16 mouse cellular contexts compared by ENCODE assay signal in genomic region chr13:47471543-47472213, GRCm38 (mm10).
DNase-seq lines count a peak whose midpoint lies in the region; ATAC-seq lines count a peak whose summit lies in the region.
"Had no signal": no experiment of that assay in that cellular context is flagged by ENCODE, and none has a peak within 500 bp of the region (broad histone marks: within the 10 kb centered on the region; RNA-seq: fewer than 3 reads in every experiment).

No protein-coding gene starts in this region.

- no peak for ATAC-seq in megakaryocyte, adult 5-6 weeks (ENCODE audit: poor library complexity, severe bottlenecking)
- ATAC-seq in limb, embryonic 11.5 days (ENCODE audit: insufficient number of reproducible peaks, low FRiP score, low TSS enrichment, low read depth) = no peak
- no peak for ATAC-seq in liver, embryonic 12.5 days

- peaks cover 24% of the 10 kb centered on the region for H3K9me3 ChIP-seq in megakaryocyte, embryonic 14.5 days
- H3K9me3 ChIP-seq in hindbrain, embryonic 10.5 days = no peaks in the 10 kb centered on the region
- no peaks in the 10 kb centered on the region for H3K9me3 ChIP-seq in limb, embryonic 11.5 days (ENCODE audit: control insufficient read depth, low read length)
- 0 out of 2 replicates have a peak, but pooled peaks cover 3% of the 10 kb centered on the region for H3K9me3 ChIP-seq in liver, embryonic 12.5 days (replicated peaks)
- H3K9me3 ChIP-seq: limb, embryonic 13.5 days had no signal

- H3K4me3 ChIP-seq in megakaryocyte, embryonic 14.5 days (replicated peaks) = peak overlapping the region; percentile 17
- H3K4me3 ChIP-seq in hindbrain, embryonic 10.5 days = no peak overlapping the region
- no peak overlapping the region for H3K4me3 ChIP-seq in limb, embryonic 11.5 days (ENCODE audit: low read depth, low read length)
- H3K4me3 ChIP-seq in liver, embryonic 12.5 days = no peak overlapping the region
- H3K4me3 ChIP-seq: limb, embryonic 13.5 days had no signal

- H3K4me1 ChIP-seq in megakaryocyte, embryonic 14.5 days = no peaks in the 10 kb centered on the region
- H3K4me1 ChIP-seq in hindbrain, embryonic 10.5 days (replicated peaks) = peaks cover 16% of the 10 kb centered on the region
- H3K4me1 ChIP-seq in limb, embryonic 11.5 days (ENCODE audit: control insufficient read depth, insufficient read depth, low read length) = no peaks in the 10 kb centered on the region
- H3K4me1 ChIP-seq in liver, embryonic 12.5 days = no peaks in the 10 kb centered on the region

- no peaks in the 10 kb centered on the region for H3K27me3 ChIP-seq in megakaryocyte, embryonic 14.5 days (replicated peaks)
- no peaks in the 10 kb centered on the region for H3K27me3 ChIP-seq in hindbrain, embryonic 10.5 days (ENCODE audit: insufficient read depth, poor library complexity, severe bottlenecking)
- H3K27me3 ChIP-seq in limb, embryonic 11.5 days (ENCODE audit: control insufficient read depth, insufficient read depth, low read length) = no peaks in the 10 kb centered on the region
- no peaks in the 10 kb centered on the region for H3K27me3 ChIP-seq in liver, embryonic 12.5 days (replicated peaks)
- H3K27me3 ChIP-seq: limb, embryonic 13.5 days had no signal

- H3K9ac ChIP-seq in limb, embryonic 11.5 days (ENCODE audit: low read length) = no peak overlapping the region
- H3K9ac ChIP-seq in liver, embryonic 12.5 days = no peak overlapping the region
- H3K9ac ChIP-seq: limb, embryonic 13.5 days had no signal

- H3K4me2 ChIP-seq in limb, embryonic 11.5 days (ENCODE audit: low read depth, severe bottlenecking) = no peak overlapping the region
- no peak overlapping the region for H3K4me2 ChIP-seq in liver, embryonic 12.5 days
- H3K4me2 ChIP-seq: limb, embryonic 13.5 days had no signal

- 71% methylated on average over 14 of the region's 14 CpGs for WGBS in hindbrain, embryonic 10.5 days
- 35% methylated on average over 14 of the region's 14 CpGs for WGBS in limb, embryonic 11.5 days
- 73% methylated on average over 14 of the region's 14 CpGs for WGBS in liver, embryonic 12.5 days (ENCODE audit: insufficient replicate concordance)

- no peak overlapping the region for H3K27ac ChIP-seq in hindbrain, embryonic 10.5 days
- no peak overlapping the region for H3K27ac ChIP-seq in limb, embryonic 11.5 days (replicated peaks; ENCODE audit: low read depth, low read length)
- no peak overlapping the region for H3K27ac ChIP-seq in liver, embryonic 12.5 days
- H3K27ac ChIP-seq: limb, embryonic 13.5 days had no signal

- H3K36me3 ChIP-seq in megakaryocyte, embryonic 14.5 days (replicated peaks; ENCODE audit: low read length) = no peaks in the 10 kb centered on the region
- H3K36me3 ChIP-seq in hindbrain, embryonic 10.5 days = no peaks in the 10 kb centered on the region
- no peaks in the 10 kb centered on the region for H3K36me3 ChIP-seq in limb, embryonic 11.5 days (ENCODE audit: control insufficient read depth, insufficient read depth, low read length)
- no peaks in the 10 kb centered on the region for H3K36me3 ChIP-seq in liver, embryonic 12.5 days
- H3K36me3 ChIP-seq: limb, embryonic 13.5 days had no signal

- peak; percentile 15 for DNase-seq in hindbrain, embryonic 10.5 days (ENCODE audit: low spot score)
- peak; percentile 22 for DNase-seq in limb, embryonic 11.5 days (ENCODE audit: low spot score)
- DNase-seq in retina, embryonic 14.5 days (ENCODE audit: low spot score) = peak; percentile 47
- DNase-seq in kidney, postnatal 14 days = no peak
- DNase-seq in frontal cortex, postnatal 36 days (ENCODE audit: low spot score in 2 of 2) = no peak
- DNase-seq: adrenal gland, adult 8-10 months; B cell, adult 2 months; cerebellum, adult 9-10 months; kidney, adult 11 months; kidney, postnatal 25 days; lung, adult 2 months; thymus, adult 2 months had no signal

Comparison
In these comparisons a context has a peak if more than half of its experiments do, and no peak if none do; other contexts are left out.
1. DNase-seq: peak in hindbrain, embryonic 10.5 days (single experiment), limb, embryonic 11.5 days (single experiment) and retina, embryonic 14.5 days (single experiment); none in kidney, postnatal 14 days (single experiment) and frontal cortex, postnatal 36 days (0 of 2).